Mouse (Mus musculus) ES-E14 (cell line): Measurements from ENCODE around the gene Snap23.
"Not testable (repeated sequence)": the region's sequence is repeated elsewhere in the genome, so short reads cannot be mapped to it uniquely, and the experiment has no call there.

Source experiments
- CHD2 ChIP-seq: IDR thresholded peaks from 2 replicates; pipeline ENCODE4 v1.6.1; 2014; ENCODE audit warnings: mild to moderate bottlenecking, low read depth, low read length, inconsistent platforms
- HCFC1 ChIP-seq: IDR thresholded peaks from 2 replicates; pipeline ENCODE4 v1.6.1; 2012; ENCODE audit warnings: low read length, inconsistent platforms, borderline replicate concordance; ENCODE audit not compliant: insufficient read depth
- MAFK ChIP-seq: IDR thresholded peaks from 2 replicates; pipeline ENCODE4 v1.6.1; 2014; ENCODE audit warnings: mild to moderate bottlenecking, low read depth, low read length, inconsistent platforms; ENCODE audit not compliant: insufficient read depth

GRCm38 (mm10) chr2:120572161-120572560, 4.7 kb downstream of the Snap23 start:
- not testable (repeated sequence) for TF ChIP-seq HCFC1, MAFK, CHD2
